Mouse (Mus musculus): ENCODE data around the gene Cpm. TPM values are rescaled to one million over a fixed set of nuclear protein-coding genes. Genes with fewer than 3 reads are reported as not detected.

Gene Cpm
- polyA plus RNA-seq, 1 experiment: 6.7 TPM

- H3K9me3 ChIP-seq (replicated peaks; ENCODE audit: control insufficient read depth, insufficient read depth, low read length, poor library complexity, severe bottlenecking): no peaks in the 10 kb centered on the region
- H3K27ac ChIP-seq (ENCODE audit: insufficient read depth, low read length): no peak overlapping the region
- TF ChIP-seq CTCF (IDR thresholded peaks at IDR 0.05; ENCODE audit: low read depth, low read length) (no peak), EP300 (IDR thresholded peaks at IDR 0.05; ENCODE audit: insufficient read depth, low read depth, low read length) (no peak), POLR2A (IDR thresholded peaks at IDR 0.05; ENCODE audit: insufficient read depth, low read length) (no peak)
- no peaks in the 10 kb centered on the region for H3K27me3 ChIP-seq (ENCODE audit: control insufficient read depth, insufficient read depth, low read length, poor library complexity, severe bottlenecking)
- no peak overlapping the region for H3K4me3 ChIP-seq (ENCODE audit: low read depth, low read length)
- H3K36me3 ChIP-seq (ENCODE audit: control insufficient read depth, insufficient read depth, low read length, poor library complexity, severe bottlenecking): no peaks in the 10 kb centered on the region
- H3K9ac ChIP-seq (ENCODE audit: low read depth, poor library complexity, severe bottlenecking): no peak overlapping the region
- no peaks in the 10 kb centered on the region for H3K4me1 ChIP-seq (ENCODE audit: control insufficient read depth, insufficient read depth, low read length)
These were observed 24.5 kb downstream of the Cpm start for GRCm38 (mm10) chr10:117653779-117654173.

DNA sequence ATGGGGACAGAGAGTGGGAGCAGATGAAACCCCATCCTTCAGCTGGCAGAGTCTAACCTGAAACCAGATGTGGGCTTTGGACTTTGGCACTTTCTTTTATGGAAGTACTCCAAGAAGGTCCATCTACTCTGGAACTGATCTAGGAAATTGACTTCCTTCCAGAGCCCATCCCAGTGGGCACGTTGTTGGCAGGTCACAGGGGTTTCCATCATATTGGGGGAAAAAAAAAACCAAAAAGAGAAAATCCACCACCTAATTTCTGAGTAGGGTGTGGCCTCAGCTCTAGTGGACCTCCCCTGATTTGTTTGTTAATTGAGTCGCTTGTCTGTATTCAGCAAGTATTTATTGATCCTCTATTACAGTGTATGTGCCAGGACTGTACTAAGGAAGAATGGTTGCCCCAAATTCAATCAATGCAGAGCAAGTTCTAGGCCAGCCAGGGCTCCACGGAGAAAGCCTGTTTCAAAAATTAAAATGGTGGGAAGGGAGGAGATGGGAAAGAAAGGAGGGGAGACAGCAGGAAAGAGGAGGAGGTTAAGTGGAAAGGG lies 25.4 kb downstream of the Cpm start:
- Histone ChIP-seq H3K27me3 (ENCODE audit: control insufficient read depth, insufficient read depth, low read length, poor library complexity, severe bottlenecking) (no peaks in the 10 kb centered on the region), H3K27ac (ENCODE audit: insufficient read depth, low read length) (no peak overlapping the region), H3K9ac (ENCODE audit: low read depth, poor library complexity, severe bottlenecking) (no peak overlapping the region), H3K36me3 (ENCODE audit: control insufficient read depth, insufficient read depth, low read length, poor library complexity, severe bottlenecking) (no peaks in the 10 kb centered on the region), H3K4me1 (ENCODE audit: control insufficient read depth, insufficient read depth, low read length) (no peaks in the 10 kb centered on the region), H3K9me3 (replicated peaks; ENCODE audit: control insufficient read depth, insufficient read depth, low read length, poor library complexity, severe bottlenecking) (no peaks in the 10 kb centered on the region), H3K4me3 (ENCODE audit: low read depth, low read length) (no peak overlapping the region)
- TF ChIP-seq CTCF (IDR thresholded peaks at IDR 0.05; ENCODE audit: low read depth, low read length): no peak
- no peak for TF ChIP-seq EP300 (IDR thresholded peaks at IDR 0.05; ENCODE audit: insufficient read depth, low read depth, low read length)
- TF ChIP-seq POLR2A (IDR thresholded peaks at IDR 0.05; ENCODE audit: insufficient read depth, low read length): no peak

- Histone ChIP-seq H3K4me1 (ENCODE audit: control insufficient read depth, insufficient read depth, low read length) (no peaks in the 10 kb centered on the region), H3K36me3 (ENCODE audit: control insufficient read depth, insufficient read depth, low read length, poor library complexity, severe bottlenecking) (no peaks in the 10 kb centered on the region), H3K4me3 (ENCODE audit: low read depth, low read length) (no peak overlapping the region), H3K27ac (ENCODE audit: insufficient read depth, low read length) (no peak overlapping the region), H3K9ac (ENCODE audit: low read depth, poor library complexity, severe bottlenecking) (no peak overlapping the region), H3K27me3 (ENCODE audit: control insufficient read depth, insufficient read depth, low read length, poor library complexity, severe bottlenecking) (no peaks in the 10 kb centered on the region), H3K9me3 (replicated peaks; ENCODE audit: control insufficient read depth, insufficient read depth, low read length, poor library complexity, severe bottlenecking) (no peaks in the 10 kb centered on the region)
- TF ChIP-seq CTCF (IDR thresholded peaks at IDR 0.05; ENCODE audit: low read depth, low read length): no peak
- TF ChIP-seq EP300 (IDR thresholded peaks at IDR 0.05; ENCODE audit: insufficient read depth, low read depth, low read length): no peak
- TF ChIP-seq POLR2A (IDR thresholded peaks at IDR 0.05; ENCODE audit: insufficient read depth, low read length): no peak
These were observed 26.2 kb downstream of the Cpm start for GRCm38 (mm10) chr10:117655460-117655859.

DNA sequence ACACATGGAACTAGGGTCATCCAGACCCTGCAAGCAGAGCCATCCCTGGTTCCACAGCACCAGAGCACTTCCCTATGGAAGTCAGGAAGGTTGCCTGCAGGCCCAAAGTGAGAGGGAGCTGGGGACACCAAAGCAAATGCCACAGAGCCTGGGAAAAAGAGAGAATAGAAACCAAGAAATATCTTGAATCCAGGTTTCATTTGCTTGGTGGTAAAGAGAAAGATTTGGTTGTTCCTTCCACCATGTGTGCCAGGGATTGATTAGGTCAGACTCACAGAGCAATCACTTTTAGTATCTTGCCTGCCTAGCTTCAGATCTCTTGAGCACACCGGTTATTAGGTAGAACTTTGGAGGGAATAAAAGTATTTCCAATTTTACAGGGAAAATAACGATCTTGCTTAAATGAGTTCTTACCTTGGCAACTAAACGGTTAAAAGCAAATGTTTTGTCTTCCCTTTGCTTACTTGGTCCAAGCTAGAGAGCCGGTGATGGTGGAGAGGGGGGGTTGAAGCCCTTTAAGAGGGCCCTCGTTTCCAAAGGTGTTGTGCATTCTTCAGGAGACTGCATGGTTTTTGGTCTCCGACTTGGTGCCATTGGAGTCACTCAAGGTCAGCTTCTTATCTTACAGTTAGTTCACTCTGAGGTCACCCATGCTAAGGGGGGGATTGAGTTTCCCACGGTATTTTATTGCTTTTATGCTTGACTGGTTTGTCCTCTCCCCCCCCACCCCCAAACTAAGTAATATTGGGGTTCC lies 26.8 kb downstream of the Cpm start:
- H3K9me3 ChIP-seq (replicated peaks; ENCODE audit: control insufficient read depth, insufficient read depth, low read length, poor library complexity, severe bottlenecking): no peaks in the 10 kb centered on the region
- no peak overlapping the region for H3K4me3 ChIP-seq (ENCODE audit: low read depth, low read length)
- no peak overlapping the region for H3K27ac ChIP-seq (ENCODE audit: insufficient read depth, low read length)
- no peak overlapping the region for H3K9ac ChIP-seq (ENCODE audit: low read depth, poor library complexity, severe bottlenecking)
- H3K27me3 ChIP-seq (ENCODE audit: control insufficient read depth, insufficient read depth, low read length, poor library complexity, severe bottlenecking): no peaks in the 10 kb centered on the region
- no peaks in the 10 kb centered on the region for H3K36me3 ChIP-seq (ENCODE audit: control insufficient read depth, insufficient read depth, low read length, poor library complexity, severe bottlenecking)
- TF ChIP-seq CTCF (IDR thresholded peaks at IDR 0.05; ENCODE audit: low read depth, low read length): no peak
- TF ChIP-seq EP300 (IDR thresholded peaks at IDR 0.05; ENCODE audit: insufficient read depth, low read depth, low read length): no peak
- TF ChIP-seq POLR2A (IDR thresholded peaks at IDR 0.05; ENCODE audit: insufficient read depth, low read length): no peak
- no peaks in the 10 kb centered on the region for H3K4me1 ChIP-seq (ENCODE audit: control insufficient read depth, insufficient read depth, low read length)

- Histone ChIP-seq H3K27me3 (ENCODE audit: control insufficient read depth, insufficient read depth, low read length, poor library complexity, severe bottlenecking) (no peaks in the 10 kb centered on the region), H3K36me3 (ENCODE audit: control insufficient read depth, insufficient read depth, low read length, poor library complexity, severe bottlenecking) (no peaks in the 10 kb centered on the region), H3K9me3 (replicated peaks; ENCODE audit: control insufficient read depth, insufficient read depth, low read length, poor library complexity, severe bottlenecking) (no peaks in the 10 kb centered on the region), H3K4me3 (ENCODE audit: low read depth, low read length) (no peak overlapping the region), H3K9ac (ENCODE audit: low read depth, poor library complexity, severe bottlenecking) (no peak overlapping the region), H3K27ac (ENCODE audit: insufficient read depth, low read length) (no peak overlapping the region), H3K4me1 (ENCODE audit: control insufficient read depth, insufficient read depth, low read length) (no peaks in the 10 kb centered on the region)
- no peak for TF ChIP-seq EP300 (IDR thresholded peaks at IDR 0.05; ENCODE audit: insufficient read depth, low read depth, low read length)
- TF ChIP-seq CTCF (IDR thresholded peaks at IDR 0.05; ENCODE audit: low read depth, low read length): no peak
- no peak for TF ChIP-seq POLR2A (IDR thresholded peaks at IDR 0.05; ENCODE audit: insufficient read depth, low read length)
These were observed 27.3 kb downstream of the Cpm start for GRCm38 (mm10) chr10:117656662-117656962.

GRCm38 (mm10) chr10:117656985-117657658 lies 27.8 kb downstream of the Cpm start:
- no peaks in the 10 kb centered on the region for H3K36me3 ChIP-seq (ENCODE audit: control insufficient read depth, insufficient read depth, low read length, poor library complexity, severe bottlenecking)
- TF ChIP-seq CTCF (IDR thresholded peaks at IDR 0.05; ENCODE audit: low read depth, low read length): no peak
- TF ChIP-seq POLR2A (IDR thresholded peaks at IDR 0.05; ENCODE audit: insufficient read depth, low read length): no peak
- no peak for TF ChIP-seq EP300 (IDR thresholded peaks at IDR 0.05; ENCODE audit: insufficient read depth, low read depth, low read length)
- H3K9ac ChIP-seq (ENCODE audit: low read depth, poor library complexity, severe bottlenecking): no peak overlapping the region
- H3K4me1 ChIP-seq (ENCODE audit: control insufficient read depth, insufficient read depth, low read length): no peaks in the 10 kb centered on the region
- H3K27ac ChIP-seq (ENCODE audit: insufficient read depth, low read length): no peak overlapping the region
- H3K4me3 ChIP-seq (ENCODE audit: low read depth, low read length): no peak overlapping the region
- no peaks in the 10 kb centered on the region for H3K9me3 ChIP-seq (replicated peaks; ENCODE audit: control insufficient read depth, insufficient read depth, low read length, poor library complexity, severe bottlenecking)
- no peaks in the 10 kb centered on the region for H3K27me3 ChIP-seq (ENCODE audit: control insufficient read depth, insufficient read depth, low read length, poor library complexity, severe bottlenecking)

All from ES-Bruce4 (cell line).